Mouse (Mus musculus): ENCODE results near the gene Pik3c2a. TPM values are rescaled to one million over a fixed set of nuclear protein-coding genes. Genes with fewer than 3 reads are reported as not detected.

Gene Pik3c2a
- 26.6 and 32.4 TPM in 2 replicates for polyA plus RNA-seq (2016; fragmentation: Nextera tagmentation; extraction: Ambion mirVana)

GRCm38 (mm10) chr7:116443004-116443696 lies at the start of gene Pik3c2a:
Gene Pik3c2a, minus strand, starts transcription at chr7:116443449.
- WGBS, result under 1% methylated on average over 70 of the region's 72 CpGs

GRCm38 (mm10) chr7:116491113-116491512 lies 47.9 kb upstream of the Pik3c2a start:
- Histone ChIP-seq H3K9me3 (no peaks in the 10 kb centered on the region), H3K27me3 (no peaks in the 10 kb centered on the region), H3K4me2 (no peak overlapping the region), H3K36me3 (replicated peaks) (no peaks in the 10 kb centered on the region), H3K27ac (no peak overlapping the region), H3K4me3 (replicated peaks) (no peak overlapping the region), H3K4me1 (no peaks in the 10 kb centered on the region), H3K9ac (no peak overlapping the region)
- 78% methylated on average over 4 of the region's 4 CpGs for WGBS
- no peak for ATAC-seq (ENCODE audit: low FRiP score)

More at GRCm38 (mm10) chr7:116443004-116443696, at the start of gene Pik3c2a:
- H3K4me1 ChIP-seq, result peaks cover 29% of the 10 kb centered on the region
- peak; percentile 99 for ATAC-seq (ENCODE audit: low FRiP score)
- H3K27ac ChIP-seq, result peak within 1 kb of the TSS; percentile 93
- no peaks in the 10 kb centered on the region for H3K27me3 ChIP-seq
- peak within 1 kb of the TSS; percentile 73 for H3K4me2 ChIP-seq
- H3K4me3 ChIP-seq (replicated peaks), result peak within 1 kb of the TSS; percentile 94
- no peaks in the 10 kb centered on the region for H3K9me3 ChIP-seq
- no peaks in the 10 kb centered on the region; the same call in 1 of the 2 replicates for H3K36me3 ChIP-seq (replicated peaks)
- peak within 1 kb of the TSS; percentile 94 for H3K9ac ChIP-seq

- 72% methylated on average over 1 of the region's 1 CpGs for WGBS
- H3K36me3 ChIP-seq (replicated peaks), result no peaks in the 10 kb centered on the region
- H3K4me3 ChIP-seq (replicated peaks), result no peak overlapping the region
- no peaks in the 10 kb centered on the region for H3K9me3 ChIP-seq
- no peak overlapping the region for H3K9ac ChIP-seq
- no peaks in the 10 kb centered on the region for H3K27me3 ChIP-seq
- H3K27ac ChIP-seq, result no peak overlapping the region
- ATAC-seq (ENCODE audit: low FRiP score), result no peak
- H3K4me2 ChIP-seq, result no peak overlapping the region
- H3K4me1 ChIP-seq, result no peaks in the 10 kb centered on the region
These were observed 41.9 kb upstream of the Pik3c2a start for GRCm38 (mm10) chr7:116485062-116485601.

- Histone ChIP-seq H3K27me3 (no peaks in the 10 kb centered on the region), H3K36me3 (replicated peaks) (no peaks in the 10 kb centered on the region), H3K9me3 (no peaks in the 10 kb centered on the region), H3K27ac (no peak overlapping the region), H3K4me1 (no peaks in the 10 kb centered on the region), H3K4me3 (replicated peaks) (no peak overlapping the region), H3K4me2 (no peak overlapping the region), H3K9ac (no peak overlapping the region)
- ATAC-seq (ENCODE audit: low FRiP score), result no peak
- 86% methylated on average over 5 of the region's 5 CpGs for WGBS
These were observed 41.0 kb upstream of the Pik3c2a start for GRCm38 (mm10) chr7:116484213-116484612.

GRCm38 (mm10) chr7:116483782-116484181 lies 40.5 kb upstream of the Pik3c2a start:
- Histone ChIP-seq H3K4me2 (no peak overlapping the region), H3K9ac (no peak overlapping the region), H3K4me1 (no peaks in the 10 kb centered on the region), H3K27me3 (no peaks in the 10 kb centered on the region), H3K27ac (no peak overlapping the region), H3K9me3 (no peaks in the 10 kb centered on the region), H3K4me3 (replicated peaks) (no peak overlapping the region), H3K36me3 (replicated peaks) (no peaks in the 10 kb centered on the region)
- ATAC-seq (ENCODE audit: low FRiP score), result no peak
- 80% methylated on average over 5 of the region's 5 CpGs for WGBS

GRCm38 (mm10) chr7:116483106-116483505 lies 39.9 kb upstream of the Pik3c2a start:
- Histone ChIP-seq H3K9ac (no peak overlapping the region), H3K4me3 (replicated peaks) (no peak overlapping the region), H3K27ac (no peak overlapping the region), H3K9me3 (no peaks in the 10 kb centered on the region), H3K4me2 (no peak overlapping the region), H3K27me3 (0 out of 2 replicates have a peak, but pooled peaks cover 4% of the 10 kb centered on the region), H3K36me3 (replicated peaks) (no peaks in the 10 kb centered on the region), H3K4me1 (no peaks in the 10 kb centered on the region)
- ATAC-seq (ENCODE audit: low FRiP score), result no peak
- WGBS, result 60% methylated on average over 1 of the region's 1 CpGs

GRCm38 (mm10) chr7:116476264-116476663 lies 33.0 kb upstream of the Pik3c2a start:
- no peak overlapping the region for H3K27ac ChIP-seq
- H3K9me3 ChIP-seq, result no peaks in the 10 kb centered on the region
- WGBS, result 88% methylated on average over 5 of the region's 5 CpGs
- H3K4me2 ChIP-seq, result no peak overlapping the region
- no peak overlapping the region for H3K4me3 ChIP-seq (replicated peaks)
- H3K9ac ChIP-seq, result no peak overlapping the region
- no peak for ATAC-seq (ENCODE audit: low FRiP score)
- H3K4me1 ChIP-seq, result no peaks in the 10 kb centered on the region
- 0 out of 2 replicates have a peak, but pooled peaks cover 4% of the 10 kb centered on the region for H3K27me3 ChIP-seq
- H3K36me3 ChIP-seq (replicated peaks), result no peaks in the 10 kb centered on the region

- H3K4me2 ChIP-seq, result no peak overlapping the region
- H3K27ac ChIP-seq, result no peak overlapping the region
- ATAC-seq (ENCODE audit: low FRiP score), result no peak
- no peaks in the 10 kb centered on the region for H3K9me3 ChIP-seq
- no peaks in the 10 kb centered on the region for H3K36me3 ChIP-seq (replicated peaks)
- H3K4me3 ChIP-seq (replicated peaks), result no peak overlapping the region
- H3K27me3 ChIP-seq, result 0 out of 2 replicates have a peak, but pooled peaks cover 4% of the 10 kb centered on the region
- no peak overlapping the region for H3K9ac ChIP-seq
- no peaks in the 10 kb centered on the region for H3K4me1 ChIP-seq
These were observed 32.6 kb upstream of the Pik3c2a start for GRCm38 (mm10) chr7:116475836-116476235.

- WGBS, result 58% methylated on average over 8 of the region's 8 CpGs
- H3K27me3 ChIP-seq, result 0 out of 2 replicates have a peak, but pooled peaks cover 3% of the 10 kb centered on the region
- H3K9me3 ChIP-seq, result no peaks in the 10 kb centered on the region
- no peak overlapping the region for H3K9ac ChIP-seq
- H3K27ac ChIP-seq, result no peak overlapping the region
- H3K4me1 ChIP-seq, result peaks cover 3% of the 10 kb centered on the region; the same call in 1 of the 2 replicates
- H3K36me3 ChIP-seq (replicated peaks), result no peaks in the 10 kb centered on the region
- no peak for ATAC-seq (ENCODE audit: low FRiP score)
- H3K4me2 ChIP-seq, result no peak overlapping the region
- H3K4me3 ChIP-seq (replicated peaks), result no peak overlapping the region
These were observed 18.9 kb upstream of the Pik3c2a start for GRCm38 (mm10) chr7:116462114-116462513.

- H3K4me3 ChIP-seq (replicated peaks), result no peak overlapping the region
- H3K4me1 ChIP-seq, result peaks cover 3% of the 10 kb centered on the region; the same call in 1 of the 2 replicates
- no peak overlapping the region for H3K27ac ChIP-seq
- ATAC-seq (ENCODE audit: low FRiP score), result no peak
- H3K36me3 ChIP-seq (replicated peaks), result no peaks in the 10 kb centered on the region
- H3K9me3 ChIP-seq, result no peaks in the 10 kb centered on the region
- H3K4me2 ChIP-seq, result no peak overlapping the region
- H3K27me3 ChIP-seq, result 0 out of 2 replicates have a peak, but pooled peaks cover 3% of the 10 kb centered on the region
- no peak overlapping the region for H3K9ac ChIP-seq
- WGBS, result 40% methylated on average over 3 of the region's 3 CpGs
These were observed 15.8 kb upstream of the Pik3c2a start for GRCm38 (mm10) chr7:116458985-116459441.

GRCm38 (mm10) chr7:116457391-116457790 lies 14.1 kb upstream of the Pik3c2a start:
- no peak overlapping the region for H3K27ac ChIP-seq
- H3K9ac ChIP-seq, result no peak overlapping the region
- 0 out of 2 replicates have a peak, but pooled peaks cover 3% of the 10 kb centered on the region for H3K27me3 ChIP-seq
- H3K36me3 ChIP-seq (replicated peaks), result no peaks in the 10 kb centered on the region
- peaks cover under 1% of the 10 kb centered on the region; the same call in 1 of the 2 replicates for H3K4me1 ChIP-seq
- WGBS, result 85% methylated on average over 6 of the region's 6 CpGs
- no peak overlapping the region for H3K4me2 ChIP-seq
- no peak for ATAC-seq (ENCODE audit: low FRiP score)
- no peak overlapping the region for H3K4me3 ChIP-seq (replicated peaks)
- no peaks in the 10 kb centered on the region for H3K9me3 ChIP-seq

- ATAC-seq (ENCODE audit: low FRiP score), result no peak
- H3K36me3 ChIP-seq (replicated peaks), result no peaks in the 10 kb centered on the region
- no peak overlapping the region for H3K4me2 ChIP-seq
- WGBS, result 89% methylated on average over 4 of the region's 4 CpGs
- no peak overlapping the region for H3K27ac ChIP-seq
- H3K9ac ChIP-seq, result no peak overlapping the region
- H3K27me3 ChIP-seq, result no peaks in the 10 kb centered on the region
- no peaks in the 10 kb centered on the region for H3K4me1 ChIP-seq
- no peaks in the 10 kb centered on the region for H3K9me3 ChIP-seq
- no peak overlapping the region for H3K4me3 ChIP-seq (replicated peaks)
These were observed 13.7 kb upstream of the Pik3c2a start for GRCm38 (mm10) chr7:116456964-116457363.

Measured in forebrain, embryonic 12.5 days (tissue).